Mouse (Mus musculus): ENCODE data around the gene Dnase1l2. TPM values are rescaled to one million over a fixed set of nuclear protein-coding genes. Genes with fewer than 3 reads are reported as not detected.
A peak's percentile ranks its signal among the peaks of the same experiment; 100 is the strongest.

Dnase1l2 gene
- polyA plus RNA-seq (2014; fragmentation: Nextera tagmentation; extraction: Ambion mirVana), result 1.1 and 1.3 TPM in 2 replicates

GRCm38 (mm10) chr17:24442632-24443155, at the start of gene Dnase1l2:
Gene Dnase1l2 (minus strand): TSS chr17:24443105.
- Histone ChIP-seq H3K9me3 (ENCODE audit: control insufficient read depth, low read length) (no peaks in the 10 kb centered on the region), H3K4me2 (no peak within 1 kb of the TSS; the same call in 1 of the 2 replicates), H3K27ac (ENCODE audit: low read depth, low read length) (no peak within 1 kb of the TSS), H3K4me3 (ENCODE audit: low read depth, low read length) (no peak within 1 kb of the TSS), H3K36me3 (ENCODE audit: control insufficient read depth, insufficient read depth, low read length) (peaks cover 56% of the 10 kb centered on the region), H3K4me1 (replicated peaks; ENCODE audit: control insufficient read depth, insufficient read depth, low read length) (no peaks in the 10 kb centered on the region), H3K27me3 (replicated peaks; ENCODE audit: control insufficient read depth, insufficient read depth, low read length) (no peaks in the 10 kb centered on the region), H3K9ac (ENCODE audit: low read depth, low read length) (no peak within 1 kb of the TSS)
- ATAC-seq (replicated peaks; ENCODE audit: low FRiP score) (no peak), DNase-seq (ENCODE audit: low spot score) (no peak)
- 86% methylated on average over 7 of the region's 7 CpGs for WGBS

DNA sequence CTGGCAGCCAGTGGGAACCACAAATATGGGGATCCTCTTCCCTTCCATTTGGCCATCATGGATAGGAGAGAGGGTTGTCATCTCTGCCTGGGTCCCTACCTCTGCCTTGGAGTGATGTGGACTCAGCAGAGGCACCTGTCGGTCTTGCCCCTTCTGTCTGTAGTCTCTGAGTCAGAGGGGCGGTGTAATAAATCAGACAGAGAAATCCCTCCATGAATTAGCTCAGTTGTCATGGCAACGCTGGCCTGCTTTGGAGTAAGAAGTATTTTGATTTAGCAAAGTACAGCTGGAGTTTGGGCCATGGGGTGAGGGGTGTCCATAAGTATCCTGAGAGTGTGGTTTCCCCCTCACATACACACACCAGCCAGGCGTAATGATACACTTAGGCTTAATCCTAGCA, 47.5 kb upstream of the Dnase1l2 start:
- H3K9me3 ChIP-seq (ENCODE audit: control insufficient read depth, low read length), result no peaks in the 10 kb centered on the region
- ATAC-seq (replicated peaks; ENCODE audit: low FRiP score) (no peak), DNase-seq (ENCODE audit: low spot score) (no peak)
- peaks cover 12% of the 10 kb centered on the region; the same call in 1 of the 2 replicates for H3K4me1 ChIP-seq (replicated peaks; ENCODE audit: control insufficient read depth, insufficient read depth, low read length)
- 76% methylated on average over 4 of the region's 4 CpGs for WGBS
- no peaks in the 10 kb centered on the region for H3K36me3 ChIP-seq (ENCODE audit: control insufficient read depth, insufficient read depth, low read length)
- H3K9ac ChIP-seq (ENCODE audit: low read depth, low read length), result no peak overlapping the region
- H3K27ac ChIP-seq (ENCODE audit: low read depth, low read length), result no peak overlapping the region
- H3K4me2 ChIP-seq, result no peak overlapping the region
- H3K4me3 ChIP-seq (ENCODE audit: low read depth, low read length), result no peak overlapping the region
- peaks cover 41% of the 10 kb centered on the region for H3K27me3 ChIP-seq (replicated peaks; ENCODE audit: control insufficient read depth, insufficient read depth, low read length)

GRCm38 (mm10) chr17:24489265-24490030, 46.5 kb upstream of the Dnase1l2 start:
- H3K27ac ChIP-seq (ENCODE audit: low read depth, low read length), result no peak overlapping the region
- no peaks in the 10 kb centered on the region for H3K36me3 ChIP-seq (ENCODE audit: control insufficient read depth, insufficient read depth, low read length)
- H3K9ac ChIP-seq (ENCODE audit: low read depth, low read length), result peak overlapping the region; percentile 56; the same call in 1 of the 2 replicates
- 25% methylated on average over 19 of the region's 19 CpGs for WGBS
- DNase-seq (ENCODE audit: low spot score) (no peak), ATAC-seq (replicated peaks; ENCODE audit: low FRiP score) (peak; percentile 29; the same call in 1 of the 2 replicates)
- H3K27me3 ChIP-seq (replicated peaks; ENCODE audit: control insufficient read depth, insufficient read depth, low read length), result peaks cover 41% of the 10 kb centered on the region
- peaks cover 14% of the 10 kb centered on the region; the same call in 1 of the 2 replicates for H3K4me1 ChIP-seq (replicated peaks; ENCODE audit: control insufficient read depth, insufficient read depth, low read length)
- no peaks in the 10 kb centered on the region for H3K9me3 ChIP-seq (ENCODE audit: control insufficient read depth, low read length)
- peak overlapping the region; percentile 64 for H3K4me3 ChIP-seq (ENCODE audit: low read depth, low read length)
- H3K4me2 ChIP-seq, result peak overlapping the region; percentile 92

GRCm38 (mm10) chr17:24488662-24489264, 45.9 kb upstream of the Dnase1l2 start:
- H3K4me2 ChIP-seq, result peak overlapping the region; percentile 92
- H3K4me1 ChIP-seq (replicated peaks; ENCODE audit: control insufficient read depth, insufficient read depth, low read length), result peaks cover 14% of the 10 kb centered on the region; the same call in 1 of the 2 replicates
- peak overlapping the region; percentile 56 for H3K9ac ChIP-seq (ENCODE audit: low read depth, low read length)
- no peaks in the 10 kb centered on the region for H3K9me3 ChIP-seq (ENCODE audit: control insufficient read depth, low read length)
- no peaks in the 10 kb centered on the region for H3K36me3 ChIP-seq (ENCODE audit: control insufficient read depth, insufficient read depth, low read length)
- ATAC-seq (replicated peaks; ENCODE audit: low FRiP score) (peak; percentile 26; the same call in 1 of the 2 replicates), DNase-seq (ENCODE audit: low spot score) (no peak)
- no peak overlapping the region for H3K27ac ChIP-seq (ENCODE audit: low read depth, low read length)
- peaks cover 41% of the 10 kb centered on the region for H3K27me3 ChIP-seq (replicated peaks; ENCODE audit: control insufficient read depth, insufficient read depth, low read length)
- WGBS, result under 1% methylated on average over 76 of the region's 81 CpGs
- H3K4me3 ChIP-seq (ENCODE audit: low read depth, low read length), result peak overlapping the region; percentile 64

- Histone ChIP-seq H3K4me3 (ENCODE audit: low read depth, low read length) (peak within 1 kb of the TSS; percentile 64), H3K9ac (ENCODE audit: low read depth, low read length) (peak within 1 kb of the TSS; percentile 56), H3K9me3 (ENCODE audit: control insufficient read depth, low read length) (no peaks in the 10 kb centered on the region), H3K27me3 (replicated peaks; ENCODE audit: control insufficient read depth, insufficient read depth, low read length) (peaks cover 41% of the 10 kb centered on the region), H3K27ac (ENCODE audit: low read depth, low read length) (no peak within 1 kb of the TSS), H3K36me3 (ENCODE audit: control insufficient read depth, insufficient read depth, low read length) (no peaks in the 10 kb centered on the region), H3K4me2 (peak within 1 kb of the TSS; percentile 92), H3K4me1 (replicated peaks; ENCODE audit: control insufficient read depth, insufficient read depth, low read length) (peaks cover 14% of the 10 kb centered on the region; the same call in 1 of the 2 replicates)
- under 1% methylated on average over 43 of the region's 45 CpGs for WGBS
- DNase-seq (ENCODE audit: low spot score) (no peak), ATAC-seq (replicated peaks; ENCODE audit: low FRiP score) (no peak)
Observed at GRCm38 (mm10) chr17:24488186-24488661, 45.3 kb upstream of the Dnase1l2 start, which contains the start of gene Caskin1. Gene Caskin1 (plus strand): TSS chr17:24488601.

DNA sequence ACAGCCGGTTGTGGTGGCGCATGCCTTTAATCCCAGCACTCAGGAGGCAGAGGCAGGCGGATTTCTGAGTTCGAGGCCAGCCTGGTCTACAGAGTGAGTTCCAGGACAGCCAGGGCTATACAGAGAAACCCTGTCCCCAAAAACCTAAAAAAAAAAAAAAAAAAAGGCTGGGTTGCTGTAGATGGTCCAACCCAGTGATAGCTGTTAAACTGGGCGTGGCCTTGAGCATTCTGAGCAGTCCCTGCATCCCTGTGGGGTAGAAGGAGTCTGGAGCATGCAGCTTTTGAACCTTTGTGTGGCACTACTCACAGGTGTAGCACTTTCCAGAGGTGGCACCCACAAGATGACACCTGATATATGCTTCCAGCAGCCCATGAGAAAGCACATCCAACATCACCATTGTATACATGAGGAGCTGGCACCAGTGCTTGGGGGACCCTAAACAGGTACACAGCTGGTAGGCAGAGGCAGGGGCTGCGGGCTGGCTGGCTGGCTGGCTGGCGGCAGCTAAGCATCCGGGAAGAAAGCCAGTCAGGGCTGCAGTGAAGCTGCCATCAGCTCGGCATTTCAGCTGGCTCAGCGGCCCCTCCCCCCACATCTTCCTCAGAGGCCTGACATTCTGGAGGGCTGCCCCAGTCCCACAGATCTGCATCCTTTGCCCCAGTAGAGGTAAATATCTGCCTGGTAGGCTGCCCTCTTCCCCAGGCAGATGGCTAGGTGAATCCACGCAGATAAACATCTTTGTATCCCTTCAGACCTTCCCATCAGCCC, 42.4 kb upstream of the Dnase1l2 start:
- H3K27me3 ChIP-seq (replicated peaks; ENCODE audit: control insufficient read depth, insufficient read depth, low read length), result peaks cover 38% of the 10 kb centered on the region

GRCm38 (mm10) chr17:24483495-24483894, 40.6 kb upstream of the Dnase1l2 start:
- Histone ChIP-seq H3K36me3 (ENCODE audit: control insufficient read depth, insufficient read depth, low read length) (no peaks in the 10 kb centered on the region), H3K4me1 (replicated peaks; ENCODE audit: control insufficient read depth, insufficient read depth, low read length) (peaks cover 9% of the 10 kb centered on the region), H3K9me3 (ENCODE audit: control insufficient read depth, low read length) (no peaks in the 10 kb centered on the region), H3K9ac (ENCODE audit: low read depth, low read length) (no peak overlapping the region), H3K4me3 (ENCODE audit: low read depth, low read length) (no peak overlapping the region), H3K4me2 (no peak overlapping the region), H3K27me3 (replicated peaks; ENCODE audit: control insufficient read depth, insufficient read depth, low read length) (peaks cover 20% of the 10 kb centered on the region), H3K27ac (ENCODE audit: low read depth, low read length) (no peak overlapping the region)
- 86% methylated on average over 3 of the region's 3 CpGs for WGBS
- ATAC-seq (replicated peaks; ENCODE audit: low FRiP score) (no peak), DNase-seq (ENCODE audit: low spot score) (no peak)

More for the DNA sequence above, 42.4 kb upstream of the Dnase1l2 start:
- no peak overlapping the region for H3K27ac ChIP-seq (ENCODE audit: low read depth, low read length)
- no peak for ATAC-seq (replicated peaks; ENCODE audit: low FRiP score)
- 44% methylated on average over 11 of the region's 11 CpGs for WGBS
- no peak overlapping the region for H3K9ac ChIP-seq (ENCODE audit: low read depth, low read length)
- no peaks in the 10 kb centered on the region for H3K36me3 ChIP-seq (ENCODE audit: control insufficient read depth, insufficient read depth, low read length)
- H3K4me1 ChIP-seq (replicated peaks; ENCODE audit: control insufficient read depth, insufficient read depth, low read length), result peaks cover 16% of the 10 kb centered on the region
- DNase-seq (ENCODE audit: low spot score), result no peak
- H3K4me3 ChIP-seq (ENCODE audit: low read depth, low read length), result no peak overlapping the region
- H3K9me3 ChIP-seq (ENCODE audit: control insufficient read depth, low read length), result no peaks in the 10 kb centered on the region
- no peak overlapping the region for H3K4me2 ChIP-seq

All from liver, embryonic 11.5 days (tissue).